Mouse (Mus musculus): ENCODE measurements at regions not wholly inside any gene's neighbourhood (a gene's known extent, or its start where the extent isn't known, plus 50 kb on each side); places are given as distances from the start of the nearest gene placed in this dataset.

DNA sequence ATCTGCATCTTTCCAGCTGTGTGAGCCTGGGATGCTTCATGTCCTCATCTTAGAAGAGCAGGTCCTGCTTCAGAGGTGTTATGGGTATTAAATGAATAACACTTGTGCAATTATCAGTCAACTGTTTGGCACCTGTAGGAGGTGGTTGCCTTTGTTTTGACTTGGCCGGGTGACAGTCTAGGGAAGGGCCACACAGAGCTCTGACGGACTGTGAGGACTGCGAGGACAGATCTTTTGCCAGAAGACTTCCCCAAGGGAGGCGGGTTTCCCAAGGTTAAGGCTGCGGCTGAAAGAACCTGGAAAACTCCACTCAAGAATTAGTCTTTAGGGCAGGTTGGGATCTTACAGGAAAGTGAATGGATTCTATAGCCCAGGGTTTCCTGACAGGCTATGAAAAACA is 239.8 kb downstream of the Ikzf2 start:
- no peak for ATAC-seq (replicated peaks; ENCODE audit: low FRiP score)
- Histone ChIP-seq H3K9ac (ENCODE audit: low read depth, low read length) (no peak overlapping the region), H3K9me3 (ENCODE audit: control insufficient read depth, low read length) (no peaks in the 10 kb centered on the region), H3K27me3 (replicated peaks; ENCODE audit: control insufficient read depth, insufficient read depth, low read length) (no peaks in the 10 kb centered on the region), H3K27ac (ENCODE audit: low read depth, low read length) (no peak overlapping the region), H3K4me1 (replicated peaks; ENCODE audit: control insufficient read depth, insufficient read depth, low read length) (no peaks in the 10 kb centered on the region), H3K4me2 (no peak overlapping the region), H3K36me3 (ENCODE audit: control insufficient read depth, insufficient read depth, low read length) (no peaks in the 10 kb centered on the region), H3K4me3 (ENCODE audit: low read depth, low read length) (no peak overlapping the region)
- no peak for DNase-seq (ENCODE audit: low spot score)
- 87% methylated on average over 5 of the region's 5 CpGs for WGBS

DNA sequence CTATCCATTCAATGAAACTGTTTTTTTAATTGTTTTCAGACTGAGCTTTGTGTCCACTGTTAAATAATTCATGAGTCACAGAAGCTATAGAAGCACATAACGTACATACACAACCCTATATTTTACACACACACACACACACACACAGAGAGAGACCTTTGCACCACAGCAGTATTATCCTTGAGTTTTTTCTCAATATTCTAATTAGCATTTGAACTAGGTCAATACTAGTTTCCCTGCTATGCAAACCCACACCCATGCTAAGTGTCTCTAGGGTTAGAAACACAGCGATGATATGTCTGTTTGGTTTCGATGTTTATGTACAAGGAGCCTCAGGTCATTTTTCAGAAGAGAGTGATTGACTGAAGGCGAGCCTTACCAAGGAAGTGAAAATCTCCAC is 242.3 kb downstream of the Ikzf2 start:
- Histone ChIP-seq H3K27me3 (replicated peaks; ENCODE audit: control insufficient read depth, insufficient read depth, low read length) (no peaks in the 10 kb centered on the region), H3K4me1 (replicated peaks; ENCODE audit: control insufficient read depth, insufficient read depth, low read length) (no peaks in the 10 kb centered on the region), H3K9me3 (ENCODE audit: control insufficient read depth, low read length) (no peaks in the 10 kb centered on the region), H3K4me2 (no peak overlapping the region), H3K4me3 (ENCODE audit: low read depth, low read length) (no peak overlapping the region), H3K9ac (ENCODE audit: low read depth, low read length) (no peak overlapping the region), H3K36me3 (ENCODE audit: control insufficient read depth, insufficient read depth, low read length) (no peaks in the 10 kb centered on the region), H3K27ac (ENCODE audit: low read depth, low read length) (no peak overlapping the region)
- DNase-seq (ENCODE audit: low spot score) = no peak
- no peak for ATAC-seq (replicated peaks; ENCODE audit: low FRiP score)
- WGBS = 85% methylated on average over 4 of the region's 4 CpGs

- Histone ChIP-seq H3K4me2 (no peak overlapping the region), H3K4me1 (replicated peaks; ENCODE audit: control insufficient read depth, insufficient read depth, low read length) (no peaks in the 10 kb centered on the region), H3K9ac (ENCODE audit: low read depth, low read length) (no peak overlapping the region), H3K36me3 (ENCODE audit: control insufficient read depth, insufficient read depth, low read length) (no peaks in the 10 kb centered on the region), H3K27me3 (replicated peaks; ENCODE audit: control insufficient read depth, insufficient read depth, low read length) (no peaks in the 10 kb centered on the region), H3K4me3 (ENCODE audit: low read depth, low read length) (no peak overlapping the region), H3K27ac (ENCODE audit: low read depth, low read length) (no peak overlapping the region), H3K9me3 (ENCODE audit: control insufficient read depth, low read length) (no peaks in the 10 kb centered on the region)
- DNase-seq (ENCODE audit: low spot score) (no peak), ATAC-seq (replicated peaks; ENCODE audit: low FRiP score) (no peak)
- 53% methylated on average over 7 of the region's 7 CpGs for WGBS
Measured at GRCm38 (mm10) chr1:69443466-69443865, 243.6 kb downstream of the Ikzf2 start.

- no peaks in the 10 kb centered on the region for H3K9me3 ChIP-seq (ENCODE audit: control insufficient read depth, low read length)
- H3K4me3 ChIP-seq (ENCODE audit: low read depth, low read length) = no peak overlapping the region
- H3K4me1 ChIP-seq (replicated peaks; ENCODE audit: control insufficient read depth, insufficient read depth, low read length) = no peaks in the 10 kb centered on the region
- H3K9ac ChIP-seq (ENCODE audit: low read depth, low read length) = no peak overlapping the region
- H3K27me3 ChIP-seq (replicated peaks; ENCODE audit: control insufficient read depth, insufficient read depth, low read length) = no peaks in the 10 kb centered on the region
- WGBS = 73% methylated on average over 14 of the region's 14 CpGs
- no peaks in the 10 kb centered on the region for H3K36me3 ChIP-seq (ENCODE audit: control insufficient read depth, insufficient read depth, low read length)
- no peak overlapping the region for H3K4me2 ChIP-seq
- ATAC-seq (replicated peaks; ENCODE audit: low FRiP score) = no peak
- no peak overlapping the region for H3K27ac ChIP-seq (ENCODE audit: low read depth, low read length)
- no peak for DNase-seq (ENCODE audit: low spot score)
Measured at GRCm38 (mm10) chr1:69440564-69441334, 246.3 kb downstream of the Ikzf2 start.

GRCm38 (mm10) chr1:69437042-69437441 is 250.0 kb downstream of the Ikzf2 start:
- H3K9ac ChIP-seq (ENCODE audit: low read depth, low read length) = no peak overlapping the region
- no peaks in the 10 kb centered on the region for H3K27me3 ChIP-seq (replicated peaks; ENCODE audit: control insufficient read depth, insufficient read depth, low read length)
- DNase-seq (ENCODE audit: low spot score) = no peak
- no peaks in the 10 kb centered on the region for H3K36me3 ChIP-seq (ENCODE audit: control insufficient read depth, insufficient read depth, low read length)
- ATAC-seq (replicated peaks; ENCODE audit: low FRiP score) = no peak
- H3K4me1 ChIP-seq (replicated peaks; ENCODE audit: control insufficient read depth, insufficient read depth, low read length) = no peaks in the 10 kb centered on the region
- H3K4me2 ChIP-seq = no peak overlapping the region
- no peak overlapping the region for H3K27ac ChIP-seq (ENCODE audit: low read depth, low read length)
- no peak overlapping the region for H3K4me3 ChIP-seq (ENCODE audit: low read depth, low read length)
- WGBS = 91% methylated on average over 8 of the region's 8 CpGs
- no peaks in the 10 kb centered on the region for H3K9me3 ChIP-seq (ENCODE audit: control insufficient read depth, low read length)

DNA sequence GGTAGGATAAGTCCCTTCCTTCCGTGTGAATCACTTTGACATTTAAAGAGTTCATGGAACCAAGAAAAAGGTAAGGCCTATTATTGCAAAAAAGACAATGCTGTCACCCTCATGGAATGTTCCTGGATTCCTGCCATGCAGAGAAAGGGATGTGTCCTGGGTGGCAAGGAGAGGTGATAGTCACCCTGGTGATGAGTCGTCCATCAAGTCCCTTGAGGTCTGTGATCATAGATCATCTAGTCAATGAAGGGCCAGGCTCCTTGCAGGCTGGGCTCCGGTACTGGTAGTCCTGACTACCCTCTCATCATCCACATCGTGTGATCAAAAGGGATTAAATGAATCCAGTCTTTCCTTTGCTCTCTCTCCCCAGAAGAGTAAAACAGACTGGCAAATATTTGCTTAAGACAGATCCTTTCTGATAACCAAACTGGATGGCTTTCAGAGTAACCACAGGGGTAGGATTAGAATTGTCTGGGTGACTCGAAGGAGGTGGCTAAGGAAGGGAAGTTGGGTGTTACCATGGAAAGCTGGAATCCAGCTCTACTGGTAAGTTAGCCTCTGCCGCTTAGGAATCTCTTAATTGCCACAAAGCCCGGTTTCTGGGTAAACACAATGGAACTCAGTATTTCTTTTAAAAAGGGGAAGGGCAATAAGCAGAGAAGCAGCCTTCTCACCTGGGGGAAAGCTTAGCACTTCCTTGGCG is 253.2 kb downstream of the Ikzf2 start:
- Histone ChIP-seq H3K4me1 (replicated peaks; ENCODE audit: control insufficient read depth, insufficient read depth, low read length) (no peaks in the 10 kb centered on the region), H3K36me3 (ENCODE audit: control insufficient read depth, insufficient read depth, low read length) (no peaks in the 10 kb centered on the region), H3K9me3 (ENCODE audit: control insufficient read depth, low read length) (no peaks in the 10 kb centered on the region), H3K4me2 (no peak overlapping the region), H3K4me3 (ENCODE audit: low read depth, low read length) (no peak overlapping the region), H3K27ac (ENCODE audit: low read depth, low read length) (no peak overlapping the region), H3K9ac (ENCODE audit: low read depth, low read length) (no peak overlapping the region), H3K27me3 (replicated peaks; ENCODE audit: control insufficient read depth, insufficient read depth, low read length) (no peaks in the 10 kb centered on the region)
- 56% methylated on average over 8 of the region's 8 CpGs for WGBS
- DNase-seq (ENCODE audit: low spot score) (no peak), ATAC-seq (replicated peaks; ENCODE audit: low FRiP score) (no peak)

DNA sequence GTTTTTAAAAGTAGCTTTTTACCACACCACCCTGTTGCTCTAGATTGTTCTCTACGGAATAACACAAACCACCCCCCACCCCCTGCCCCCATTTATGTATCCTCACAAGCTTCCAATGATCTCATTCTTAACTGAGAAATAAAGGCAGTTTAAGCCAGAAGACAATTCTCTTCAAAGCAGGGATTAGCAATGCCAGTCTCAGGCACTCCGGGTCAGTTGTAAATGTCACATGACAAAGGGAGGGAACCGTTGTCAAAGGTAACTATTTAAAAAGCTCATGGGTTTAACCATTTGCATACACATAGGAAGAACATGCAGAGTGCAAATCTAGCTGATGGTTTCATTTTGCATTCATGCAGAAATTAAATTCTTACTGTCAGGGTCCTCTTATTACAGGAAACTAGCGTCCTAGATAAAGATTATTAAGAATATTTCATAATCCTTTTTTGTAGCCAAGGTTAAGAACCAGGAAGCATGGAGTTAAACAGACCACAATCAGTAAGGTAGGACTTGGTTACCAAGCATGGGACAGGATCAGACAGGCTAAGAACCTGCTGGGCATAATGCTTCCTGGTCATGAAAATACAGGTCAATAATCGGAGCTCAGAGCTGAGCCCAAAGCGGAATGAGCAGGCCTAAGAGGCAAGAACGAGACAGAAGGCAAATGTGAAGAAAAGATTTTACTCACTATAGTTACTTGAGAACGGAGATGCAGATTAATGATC is 256.2 kb downstream of the Ikzf2 start:
- Histone ChIP-seq H3K4me1 (replicated peaks; ENCODE audit: control insufficient read depth, insufficient read depth, low read length) (no peaks in the 10 kb centered on the region), H3K36me3 (ENCODE audit: control insufficient read depth, insufficient read depth, low read length) (no peaks in the 10 kb centered on the region), H3K4me2 (no peak overlapping the region), H3K9ac (ENCODE audit: low read depth, low read length) (no peak overlapping the region), H3K27me3 (replicated peaks; ENCODE audit: control insufficient read depth, insufficient read depth, low read length) (no peaks in the 10 kb centered on the region), H3K4me3 (ENCODE audit: low read depth, low read length) (no peak overlapping the region), H3K27ac (ENCODE audit: low read depth, low read length) (no peak overlapping the region), H3K9me3 (ENCODE audit: control insufficient read depth, low read length) (no peaks in the 10 kb centered on the region)
- ATAC-seq (replicated peaks; ENCODE audit: low FRiP score) (no peak), DNase-seq (ENCODE audit: low spot score) (no peak)
- 79% methylated on average over 8 of the region's 8 CpGs for WGBS

- 79% methylated on average over 5 of the region's 5 CpGs for WGBS
- Histone ChIP-seq H3K9me3 (ENCODE audit: control insufficient read depth, low read length) (no peaks in the 10 kb centered on the region), H3K27me3 (replicated peaks; ENCODE audit: control insufficient read depth, insufficient read depth, low read length) (no peaks in the 10 kb centered on the region), H3K36me3 (ENCODE audit: control insufficient read depth, insufficient read depth, low read length) (no peaks in the 10 kb centered on the region), H3K27ac (ENCODE audit: low read depth, low read length) (no peak overlapping the region), H3K4me1 (replicated peaks; ENCODE audit: control insufficient read depth, insufficient read depth, low read length) (no peaks in the 10 kb centered on the region), H3K4me2 (no peak overlapping the region), H3K4me3 (ENCODE audit: low read depth, low read length) (no peak overlapping the region), H3K9ac (ENCODE audit: low read depth, low read length) (no peak overlapping the region)
- ATAC-seq (replicated peaks; ENCODE audit: low FRiP score) (no peak), DNase-seq (ENCODE audit: low spot score) (no peak)
Measured at GRCm38 (mm10) chr1:69429632-69430031, 257.4 kb downstream of the Ikzf2 start.

Data from liver, embryonic 11.5 days (tissue).